Mouse (Mus musculus) testis, adult 2 months (tissue): ENCODE measurements around the gene Cttnbp2nl.

Experiments used
- CTCF ChIP-seq: fragments of 200-500 bp; IDR thresholded peaks from 2 replicates; pipeline ENCODE4 v1.5.1; 2012; ENCODE audit warnings: low read depth, mild to moderate bottlenecking, inconsistent platforms, low read length, moderate library complexity; ENCODE audit not compliant: control insufficient read depth, insufficient read depth, insufficient replicate concordance
- POLR2A ChIP-seq: fragments of 200-500 bp; IDR thresholded peaks from 2 replicates; pipeline ENCODE4 v1.6.1; 2012; ENCODE audit warnings: low read depth, mild to moderate bottlenecking, inconsistent platforms, low read length, moderate library complexity; ENCODE audit not compliant: control insufficient read depth

DNA sequence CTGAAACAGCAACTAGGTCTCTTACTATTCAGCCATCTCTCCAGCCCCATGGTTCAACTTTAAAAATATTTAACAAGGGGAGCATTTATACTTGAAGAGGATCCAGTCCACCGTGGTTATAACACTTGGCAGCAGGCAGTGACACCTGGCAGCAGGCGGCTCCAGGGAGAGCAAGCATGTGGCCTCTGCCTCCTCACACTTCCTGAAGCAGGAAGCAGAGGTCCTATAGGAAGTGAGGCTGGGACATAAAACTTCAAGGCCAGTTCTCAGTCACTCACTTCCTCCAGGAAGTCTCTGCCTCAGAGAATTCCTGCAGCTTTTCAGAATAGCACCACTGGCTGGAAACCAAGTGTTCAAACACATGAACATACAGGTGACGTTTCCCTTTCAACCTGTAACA is 34.4 kb upstream of the Cttnbp2nl start:
- no peak for TF ChIP-seq POLR2A
- no peak for TF ChIP-seq CTCF
